Mouse (Mus musculus): ENCODE data around the gene Ptprn2. TPM values are rescaled to one million over a fixed set of nuclear protein-coding genes. Genes with fewer than 3 reads are reported as not detected.

Ptprn2 gene
- total and polyA plus RNA-seq, 3 experiments = 0.17 TPM; not detected in 2

GRCm38 (mm10) chr12:116916776-116917175 lies 431.3 kb downstream of the Ptprn2 start:
- dilution Hi-C loops (cut with MboI; ENCODE audit: extremely low pct_ligation_motif_present, extremely low pct_unique_long_range_greater_than_20kb, low sequenced_read_pairs) = no loop called here

GRCm38 (mm10) chr12:116919185-116919584 lies 433.7 kb downstream of the Ptprn2 start:
- no peaks in the 10 kb centered on the region for H3K36me3 ChIP-seq (replicated peaks in 1 of 2; ENCODE audit: control insufficient read depth in 1 of 2, insufficient read depth in 1 of 2, low read length in 1 of 2)
- TF ChIP-seq USF2 (conservative IDR thresholded peaks at IDR 0.05; ENCODE audit: low read depth, low read length) = no peak
- TF ChIP-seq RAD21 (IDR thresholded peaks at IDR 0.05; ENCODE audit: low read depth, low read length) = no peak
- TF ChIP-seq MAFK (IDR thresholded peaks at IDR 0.05; ENCODE audit: insufficient replicate concordance, low read length) = no peak
- TF ChIP-seq KAT2A (IDR thresholded peaks at IDR 0.05; ENCODE audit: insufficient replicate concordance, low read length) = no peak
- no peak for TF ChIP-seq MXI1 (IDR thresholded peaks at IDR 0.05; ENCODE audit: low read depth, low read length)
- TF ChIP-seq ETS1 (conservative IDR thresholded peaks at IDR 0.05; ENCODE audit: low read depth, low read length) = no peak
- no peak for TF ChIP-seq ZMIZ1 (IDR thresholded peaks at IDR 0.05; ENCODE audit: low read depth, low read length)
- no peak for TF ChIP-seq BHLHE40 (IDR thresholded peaks at IDR 0.05; ENCODE audit: low read depth, low read length)
- TF ChIP-seq HCFC1 (IDR thresholded peaks at IDR 0.05; ENCODE audit: low read depth, low read length) = no peak
- no peak for TF ChIP-seq ZC3H11A (IDR thresholded peaks at IDR 0.05; ENCODE audit: low read depth, low read length)
- no peak for TF ChIP-seq MAX (IDR thresholded peaks at IDR 0.05; ENCODE audit: low read length)
- no peak for DNase-seq (ENCODE audit: extremely low read depth)
- H3K27me3 ChIP-seq (replicated peaks) = peaks cover 60% of the 10 kb centered on the region
- dilution Hi-C loops (cut with MboI; ENCODE audit: extremely low pct_ligation_motif_present, extremely low pct_unique_long_range_greater_than_20kb, low sequenced_read_pairs) = no loop called here
- H3K4me2 ChIP-seq (ENCODE audit: insufficient read depth, low read depth, poor library complexity, severe bottlenecking) = no peak overlapping the region
- H3K9ac ChIP-seq (ENCODE audit: insufficient read depth, low read depth) = no peak overlapping the region
- no peaks in the 10 kb centered on the region for H3K79me2 ChIP-seq (replicated peaks; ENCODE audit: control insufficient read depth, extremely low read depth, insufficient read depth, poor library complexity, severe bottlenecking)
- H3K27ac ChIP-seq (ENCODE audit: insufficient read depth, low read depth) = no peak overlapping the region
- H3K4me1 ChIP-seq (ENCODE audit: control insufficient read depth in 1 of 2, insufficient read depth in 2 of 2) = no peaks in the 10 kb centered on the region
- in situ Hi-C loops (cut with MboI; ENCODE audit: low pct_ligation_motif_present, low pct_unique_long_range_greater_than_20kb, low sequenced_read_pairs) = no loop called here
- no peak overlapping the region for H3K4me3 ChIP-seq (replicated peaks in 1 of 3; ENCODE audit: low read depth in 2 of 3, low read length in 2 of 3, poor library complexity in 1 of 3)
- H3K9me3 ChIP-seq (replicated peaks; ENCODE audit: low read length) = no peaks in the 10 kb centered on the region

More at GRCm38 (mm10) chr12:116916776-116917175, 431.3 kb downstream of the Ptprn2 start:
- TF ChIP-seq NRF1 (IDR thresholded peaks at IDR 0.05; ENCODE audit: low read depth, low read length) = no peak
- TF ChIP-seq MAFK (IDR thresholded peaks at IDR 0.05; ENCODE audit: insufficient replicate concordance, low read length) = no peak
- TF ChIP-seq MAZ (IDR thresholded peaks at IDR 0.05; ENCODE audit: low read depth, low read length) = no peak
- no peak for TF ChIP-seq NELFE (IDR thresholded peaks at IDR 0.05; ENCODE audit: low read depth, low read length)
- no peak for TF ChIP-seq MYC (IDR thresholded peaks at IDR 0.05; ENCODE audit: low read depth, low read length)
- no peak for TF ChIP-seq ZKSCAN1 (IDR thresholded peaks at IDR 0.05; ENCODE audit: borderline replicate concordance, low read depth, low read length)
- no peak for TF ChIP-seq HCFC1 (IDR thresholded peaks at IDR 0.05; ENCODE audit: low read depth, low read length)
- in situ Hi-C loops (cut with MboI; ENCODE audit: low pct_ligation_motif_present, low pct_unique_long_range_greater_than_20kb, low sequenced_read_pairs) = no loop called here
- Histone ChIP-seq H3K36me3 (replicated peaks in 1 of 2; ENCODE audit: control insufficient read depth in 1 of 2, insufficient read depth in 1 of 2, low read length in 1 of 2) (no peaks in the 10 kb centered on the region), H3K27me3 (replicated peaks) (peaks cover 64% of the 10 kb centered on the region), H3K79me2 (replicated peaks; ENCODE audit: control insufficient read depth, extremely low read depth, insufficient read depth, poor library complexity, severe bottlenecking) (no peaks in the 10 kb centered on the region), H3K4me3 (replicated peaks in 1 of 3; ENCODE audit: low read depth in 2 of 3, low read length in 2 of 3, poor library complexity in 1 of 3) (no peak overlapping the region), H3K4me2 (ENCODE audit: insufficient read depth, low read depth, poor library complexity, severe bottlenecking) (no peak overlapping the region), H3K4me1 (ENCODE audit: control insufficient read depth in 1 of 2, insufficient read depth in 2 of 2) (no peaks in the 10 kb centered on the region), H3K9me3 (replicated peaks; ENCODE audit: low read length) (no peaks in the 10 kb centered on the region), H3K27ac (ENCODE audit: insufficient read depth, low read depth) (no peak overlapping the region), H3K9ac (ENCODE audit: insufficient read depth, low read depth) (no peak overlapping the region)
- no peak for DNase-seq (ENCODE audit: extremely low read depth)
